Mouse (Mus musculus): ENCODE measurements around the gene Nxph1.

Nxph1 gene

GRCm38 (mm10) chr6:8948131-8948470 lies at the start of gene Nxph1:
Gene Nxph1, plus strand, starts transcription at chr6:8948431.
- no peak for DNase-seq (ENCODE audit: low spot score in 2 of 2)

- no peak for DNase-seq (ENCODE audit: low spot score in 2 of 2)
Measured at GRCm38 (mm10) chr6:8900021-8900728, 48.1 kb upstream of the Nxph1 start.

- DNase-seq (ENCODE audit: low spot score in 2 of 2): no peak
Measured at GRCm38 (mm10) chr6:8900729-8901122, 47.5 kb upstream of the Nxph1 start.

- no peak for DNase-seq (ENCODE audit: low spot score in 2 of 2)
Measured at GRCm38 (mm10) chr6:8907917-8908316, 40.3 kb upstream of the Nxph1 start.

- no peak for DNase-seq (ENCODE audit: low spot score in 2 of 2)
Measured at GRCm38 (mm10) chr6:8913404-8913803, 34.8 kb upstream of the Nxph1 start.

GRCm38 (mm10) chr6:8914682-8915081 lies 33.5 kb upstream of the Nxph1 start:
- no peak for DNase-seq (ENCODE audit: low spot score in 2 of 2)

- no peak for DNase-seq (ENCODE audit: low spot score in 2 of 2)
Measured at GRCm38 (mm10) chr6:8924481-8924880, 23.8 kb upstream of the Nxph1 start.

GRCm38 (mm10) chr6:8935241-8935640 lies 13.0 kb upstream of the Nxph1 start:
- DNase-seq (ENCODE audit: low spot score in 2 of 2): no peak

- DNase-seq (ENCODE audit: low spot score in 2 of 2): peak in 1 of 2 experiments; percentile 49
Measured at GRCm38 (mm10) chr6:8935705-8936104, 12.5 kb upstream of the Nxph1 start.

GRCm38 (mm10) chr6:8936168-8936567 lies 12.1 kb upstream of the Nxph1 start:
- no peak for DNase-seq (ENCODE audit: low spot score in 2 of 2)

- DNase-seq (ENCODE audit: low spot score in 2 of 2): peak in 1 of 2 experiments; percentile 52
Measured at GRCm38 (mm10) chr6:8948471-8949411, 510 bp downstream of the Nxph1 start.

GRCm38 (mm10) chr6:8949665-8950201 lies 1.5 kb downstream of the Nxph1 start:
- DNase-seq (ENCODE audit: low spot score in 2 of 2): no peak

GRCm38 (mm10) chr6:8950611-8951325 lies 2.5 kb downstream of the Nxph1 start:
- no peak for DNase-seq (ENCODE audit: low spot score in 2 of 2)

GRCm38 (mm10) chr6:8951326-8951695 lies 3.1 kb downstream of the Nxph1 start:
- DNase-seq (ENCODE audit: low spot score in 2 of 2): peak in 1 of 2 experiments; percentile 56

GRCm38 (mm10) chr6:8951884-8952590 lies 3.8 kb downstream of the Nxph1 start:
- DNase-seq (ENCODE audit: low spot score in 2 of 2): no peak

GRCm38 (mm10) chr6:8955817-8956529 lies 7.7 kb downstream of the Nxph1 start:
- no peak for DNase-seq (ENCODE audit: low spot score in 2 of 2)

- no peak for DNase-seq (ENCODE audit: low spot score in 2 of 2)
Measured at GRCm38 (mm10) chr6:8956743-8957528, 8.7 kb downstream of the Nxph1 start.

- peak in 1 of 2 experiments; percentile 32 for DNase-seq (ENCODE audit: low spot score in 2 of 2)
Measured at GRCm38 (mm10) chr6:8957529-8957887, 9.3 kb downstream of the Nxph1 start.

GRCm38 (mm10) chr6:8958081-8958919 lies 10.1 kb downstream of the Nxph1 start:
- DNase-seq (ENCODE audit: low spot score in 2 of 2): no peak

All from spleen, postnatal 10 days (tissue).